Mouse (Mus musculus) midbrain, embryonic 12.5 days (tissue): ENCODE measurements around the gene Gon7. TPM values are rescaled to one million over a fixed set of nuclear protein-coding genes. Genes with fewer than 3 reads are reported as not detected.

Source experiments
- ATAC-seq: fragments of 200-750 bp; cut with Nextera tagmentation; 2 replicates; pipeline ENCODE4 v1.8.0; 2017; ENCODE audit warnings: low read depth, moderate TSS enrichment, moderate library complexity; ENCODE audit not compliant: low FRiP score
- H3K27ac ChIP-seq: fragments of 300-500 bp; sonication (generic); replicated peaks from 2 replicates; pipeline ENCODE4 v1.5.1; 2016; ENCODE audit warnings: mild to moderate bottlenecking
- H3K27me3 ChIP-seq: fragments of 300-500 bp; sonication (generic); 2 replicates; pipeline ENCODE4 v1.6.1; 2016; ENCODE audit warnings: mild to moderate bottlenecking
- H3K36me3 ChIP-seq: fragments of 300-500 bp; sonication (generic); 2 replicates; pipeline ENCODE4 v1.6.1; 2016
- H3K4me1 ChIP-seq: fragments of 300-500 bp; sonication (generic); 2 replicates; pipeline ENCODE4 v1.6.1; 2016
- H3K4me2 ChIP-seq: fragments of 300-500 bp; sonication (generic); replicated peaks from 2 replicates; pipeline ENCODE4 v1.6.1; 2016; ENCODE audit warnings: mild to moderate bottlenecking, moderate library complexity
- H3K4me3 ChIP-seq: fragments of 300-500 bp; sonication (generic); 2 replicates; pipeline ENCODE4 v1.5.1; 2016; ENCODE audit warnings: mild to moderate bottlenecking
- H3K9ac ChIP-seq: fragments of 300-500 bp; sonication (generic); replicated peaks from 2 replicates; pipeline ENCODE4 v1.6.1; 2016; ENCODE audit warnings: mild to moderate bottlenecking, moderate library complexity
- H3K9me3 ChIP-seq: fragments of 300-500 bp; sonication (generic); 2 replicates; pipeline ENCODE4 v1.6.1; 2016; ENCODE audit warnings: mild to moderate bottlenecking
- WGBS: fragments of 180-500 bp; shearing (Covaris S2); methylation state at CpG from one replicate; pipeline ENCODE4 v1.1.7; 2016; 5-methylcytosine and 5-hydroxymethylcytosine counted together
- polyA plus RNA-seq: library from polyadenylated mRNA; unstranded; fragments of >200 nt; fragmentation: Nextera tagmentation; extraction: Ambion mirVana; gene quantifications from 2 replicates; pipeline ENCODE4 v1.2.1, GENCODE M21; 2016

The Gon7 gene
- polyA plus RNA-seq, 1 experiment from 2014 or later = 46.0 TPM

DNA sequence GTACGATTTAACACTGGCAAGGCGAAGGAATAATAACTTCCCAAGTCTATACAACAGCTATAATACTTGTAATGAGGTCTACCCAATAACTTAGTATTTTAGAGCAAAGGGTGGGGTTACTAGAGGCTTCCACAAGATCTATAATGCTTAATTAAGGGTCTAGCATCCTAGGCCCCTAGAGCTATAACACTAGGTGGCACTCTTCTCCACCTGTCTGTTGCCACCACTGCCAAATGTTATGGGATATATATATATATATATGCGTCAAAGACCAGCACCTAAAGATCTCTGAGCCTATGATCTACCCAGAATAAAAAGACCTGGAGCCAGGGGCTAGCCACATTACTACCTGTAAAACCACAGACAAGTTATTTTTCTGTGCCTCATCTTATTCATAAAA lies 17.3 kb downstream of the Gon7 start:
- 64% methylated on average over 3 of the region's 3 CpGs for WGBS
- Histone ChIP-seq H3K27ac (no peak overlapping the region), H3K4me2 (no peak overlapping the region), H3K9me3 (no peaks in the 10 kb centered on the region), H3K9ac (no peak overlapping the region), H3K27me3 (no peaks in the 10 kb centered on the region), H3K4me1 (peaks cover 22% of the 10 kb centered on the region), H3K4me3 (no peak overlapping the region), H3K36me3 (peaks cover 6% of the 10 kb centered on the region; the same call in 1 of the 2 replicates)
- no peak for ATAC-seq

GRCm38 (mm10) chr12:102739096-102739495 lies 18.5 kb downstream of the Gon7 start:
- H3K9me3 ChIP-seq = no peaks in the 10 kb centered on the region
- no peaks in the 10 kb centered on the region for H3K27me3 ChIP-seq
- H3K27ac ChIP-seq = no peak overlapping the region
- no peak overlapping the region for H3K4me3 ChIP-seq
- no peak overlapping the region for H3K4me2 ChIP-seq
- peaks cover 6% of the 10 kb centered on the region; the same call in 1 of the 2 replicates for H3K36me3 ChIP-seq
- ATAC-seq = no peak
- 84% methylated on average over 5 of the region's 5 CpGs for WGBS
- no peak overlapping the region for H3K9ac ChIP-seq
- H3K4me1 ChIP-seq = peaks cover 12% of the 10 kb centered on the region

- Histone ChIP-seq H3K9ac (no peak overlapping the region), H3K27me3 (no peaks in the 10 kb centered on the region), H3K4me2 (no peak overlapping the region), H3K27ac (no peak overlapping the region), H3K4me1 (peaks cover 18% of the 10 kb centered on the region), H3K36me3 (no peaks in the 10 kb centered on the region), H3K4me3 (no peak overlapping the region), H3K9me3 (no peaks in the 10 kb centered on the region)
- WGBS = 10% methylated on average over 5 of the region's 5 CpGs
- no peak for ATAC-seq
Observed at GRCm38 (mm10) chr12:102733381-102733780, 24.2 kb downstream of the Gon7 start.

DNA sequence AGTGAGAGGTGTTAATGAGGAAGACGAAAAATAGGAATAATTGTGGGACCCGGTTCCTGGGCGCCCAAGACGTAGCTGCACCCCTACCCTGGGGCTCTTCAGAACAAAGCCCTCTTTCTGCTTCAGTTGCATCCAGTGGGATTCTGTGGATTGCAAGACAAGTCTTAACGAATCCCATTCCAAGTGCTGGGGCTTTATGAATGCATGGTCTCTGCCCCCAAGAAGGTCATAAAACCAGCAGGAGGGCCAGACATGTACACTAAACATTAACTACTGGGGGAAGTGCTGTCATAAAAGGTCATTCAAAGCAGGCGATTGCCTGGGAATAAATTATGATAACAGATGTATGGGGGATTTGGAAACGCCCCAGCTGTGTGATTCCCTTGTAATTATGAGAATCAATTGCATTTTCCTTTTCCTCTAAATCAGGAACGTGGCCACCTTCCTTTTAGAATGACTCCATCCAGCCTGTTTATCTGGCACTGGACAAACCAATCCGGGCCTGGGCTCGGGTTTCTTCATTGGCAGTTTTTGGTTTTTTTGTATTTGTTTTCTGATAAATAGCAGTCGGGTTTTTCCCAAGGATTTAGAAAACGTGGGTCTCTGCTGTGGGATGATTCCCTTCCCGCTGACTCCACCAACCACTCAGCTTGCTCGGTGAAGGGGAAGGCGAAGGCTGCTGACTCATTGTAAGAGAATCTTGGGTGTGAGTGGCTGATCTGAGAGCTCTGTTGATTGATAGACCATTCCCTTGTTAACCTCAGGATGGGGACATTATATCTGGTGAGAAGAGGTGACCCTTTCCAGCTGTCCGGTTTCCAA lies 26.6 kb downstream of the Gon7 start:
- WGBS = 36% methylated on average over 16 of the region's 16 CpGs
- peaks cover 18% of the 10 kb centered on the region for H3K4me1 ChIP-seq
- H3K27me3 ChIP-seq = no peaks in the 10 kb centered on the region
- no peaks in the 10 kb centered on the region for H3K36me3 ChIP-seq
- H3K4me2 ChIP-seq = peak overlapping the region; percentile 48
- H3K4me3 ChIP-seq = peak overlapping the region; percentile 28; the same call in 1 of the 2 replicates
- ATAC-seq = peak; percentile 61
- H3K9ac ChIP-seq = 0 out of 2 replicates have a peak overlapping the region, but pooled peaks have one; percentile 24
- no peaks in the 10 kb centered on the region for H3K9me3 ChIP-seq
- H3K27ac ChIP-seq = peak overlapping the region; percentile 89

DNA sequence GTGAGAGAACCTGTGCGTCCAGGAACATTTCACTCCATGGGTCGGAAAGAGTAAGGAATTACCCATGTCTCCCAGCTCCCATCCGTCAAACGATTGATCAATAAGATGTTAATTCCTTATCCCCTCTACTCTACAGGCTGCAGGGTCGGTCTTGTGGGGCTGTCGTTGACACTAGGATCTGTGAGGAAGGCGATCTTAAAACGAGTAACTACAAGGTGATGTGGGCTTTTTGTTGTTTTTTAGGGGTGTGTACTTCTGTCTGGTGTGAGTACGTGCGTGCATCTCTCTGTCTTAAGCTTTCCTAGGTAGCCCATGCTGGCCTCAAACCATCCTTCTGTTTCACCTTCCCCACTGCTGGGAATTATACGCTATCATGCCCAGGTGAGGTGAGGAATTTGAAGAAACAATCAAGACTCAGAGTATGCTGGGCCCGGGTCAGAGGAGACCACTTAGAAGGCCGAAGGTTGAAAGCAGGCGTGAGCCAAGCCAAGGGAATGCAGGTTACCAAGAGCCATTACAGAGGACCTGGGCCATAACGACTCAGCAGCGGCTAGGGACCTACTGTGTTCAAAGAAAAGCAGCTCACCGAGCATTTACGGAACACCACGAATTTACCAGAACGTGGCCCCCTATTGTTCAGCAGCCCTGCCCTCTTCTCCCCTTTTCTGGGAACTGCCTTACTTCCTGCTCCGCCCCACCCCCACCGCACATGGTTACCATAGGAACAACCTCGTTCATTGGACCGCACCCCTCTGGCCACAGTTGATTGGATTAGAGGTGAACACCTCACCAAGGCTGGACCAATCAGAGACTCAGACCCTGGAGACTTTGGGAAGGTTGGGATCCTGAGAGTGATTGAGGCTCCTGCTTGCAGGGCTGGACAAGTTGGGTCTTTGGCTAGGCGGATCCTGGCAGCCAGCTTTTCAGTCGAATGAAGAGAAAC lies 27.5 kb downstream of the Gon7 start:
- Histone ChIP-seq H3K9me3 (no peaks in the 10 kb centered on the region), H3K4me2 (peak overlapping the region; percentile 48), H3K4me1 (peaks cover 18% of the 10 kb centered on the region), H3K27ac (peak overlapping the region; percentile 89), H3K9ac (no peak overlapping the region), H3K4me3 (peak overlapping the region; percentile 28), H3K27me3 (no peaks in the 10 kb centered on the region), H3K36me3 (no peaks in the 10 kb centered on the region)
- peak; percentile 98 for ATAC-seq
- WGBS = 34% methylated on average over 26 of the region's 26 CpGs

DNA sequence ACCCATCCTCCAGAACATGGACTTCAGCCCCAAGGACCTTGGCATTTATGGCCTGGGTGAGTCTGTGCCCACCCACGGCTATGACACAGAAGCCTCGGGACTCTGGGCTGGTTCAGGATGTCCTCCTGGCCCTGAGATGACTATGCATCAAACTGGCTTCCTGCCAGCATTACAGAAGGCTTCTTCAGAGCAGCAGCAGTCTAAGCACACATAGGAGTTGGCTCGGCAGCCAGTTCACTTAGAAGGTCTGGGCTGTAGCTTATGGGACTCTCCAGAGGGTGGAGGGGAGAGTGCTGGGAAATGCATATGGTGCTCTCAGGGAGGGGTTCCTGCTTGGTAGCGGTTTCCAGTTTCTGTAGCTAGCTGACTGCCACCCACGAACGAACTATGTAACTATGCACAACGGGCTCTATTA lies 31.8 kb downstream of the Gon7 start:
- no peak for ATAC-seq
- Histone ChIP-seq H3K4me2 (no peak overlapping the region), H3K36me3 (no peaks in the 10 kb centered on the region), H3K4me3 (no peak overlapping the region), H3K9me3 (no peaks in the 10 kb centered on the region), H3K27ac (no peak overlapping the region), H3K4me1 (peaks cover 14% of the 10 kb centered on the region), H3K27me3 (no peaks in the 10 kb centered on the region; the same call in 1 of the 2 replicates), H3K9ac (no peak overlapping the region)
- 88% methylated on average over 7 of the region's 7 CpGs for WGBS

DNA sequence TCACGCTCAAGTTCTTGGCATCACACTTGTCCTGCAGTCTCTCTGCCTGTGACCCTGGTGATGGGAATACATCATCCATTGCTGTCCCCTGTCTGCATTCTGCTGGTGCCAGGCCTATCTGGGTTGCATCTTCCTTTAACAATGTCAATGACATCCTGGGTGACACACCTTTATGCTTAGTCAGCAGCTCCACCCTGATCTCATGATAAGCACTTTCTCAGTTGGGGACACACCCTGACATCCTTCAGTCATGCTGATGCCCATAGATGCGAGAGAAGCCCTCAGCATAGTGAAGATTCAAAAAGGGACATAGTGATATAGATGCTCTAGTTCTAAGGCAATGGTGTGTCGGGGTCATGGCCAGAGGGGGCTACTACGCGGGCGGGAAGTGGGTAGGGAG lies 32.5 kb downstream of the Gon7 start:
- no peaks in the 10 kb centered on the region; the same call in 1 of the 2 replicates for H3K27me3 ChIP-seq
- H3K27ac ChIP-seq = no peak overlapping the region
- no peaks in the 10 kb centered on the region for H3K9me3 ChIP-seq
- H3K4me3 ChIP-seq = no peak overlapping the region
- WGBS = 92% methylated on average over 6 of the region's 6 CpGs
- peaks cover 10% of the 10 kb centered on the region for H3K4me1 ChIP-seq
- no peak for ATAC-seq
- H3K9ac ChIP-seq = no peak overlapping the region
- no peaks in the 10 kb centered on the region for H3K36me3 ChIP-seq
- H3K4me2 ChIP-seq = no peak overlapping the region

GRCm38 (mm10) chr12:102723861-102724260 lies 33.7 kb downstream of the Gon7 start:
- no peaks in the 10 kb centered on the region for H3K9me3 ChIP-seq
- no peak overlapping the region for H3K4me2 ChIP-seq
- ATAC-seq = no peak
- H3K27ac ChIP-seq = no peak overlapping the region
- no peaks in the 10 kb centered on the region; the same call in 1 of the 2 replicates for H3K27me3 ChIP-seq
- no peak overlapping the region for H3K4me3 ChIP-seq
- peaks cover 7% of the 10 kb centered on the region; the same call in 1 of the 2 replicates for H3K4me1 ChIP-seq
- H3K9ac ChIP-seq = no peak overlapping the region
- 86% methylated on average over 6 of the region's 6 CpGs for WGBS
- H3K36me3 ChIP-seq = no peaks in the 10 kb centered on the region

- 63% methylated on average over 8 of the region's 8 CpGs for WGBS
- Histone ChIP-seq H3K27ac (no peak overlapping the region), H3K36me3 (no peaks in the 10 kb centered on the region), H3K9me3 (no peaks in the 10 kb centered on the region), H3K4me3 (no peak overlapping the region), H3K4me2 (no peak overlapping the region), H3K27me3 (no peaks in the 10 kb centered on the region; the same call in 1 of the 2 replicates), H3K4me1 (peaks cover 7% of the 10 kb centered on the region; the same call in 1 of the 2 replicates), H3K9ac (no peak overlapping the region)
- ATAC-seq = no peak
Observed at GRCm38 (mm10) chr12:102722966-102723365, 34.6 kb downstream of the Gon7 start.

GRCm38 (mm10) chr12:102722451-102722850 lies 35.2 kb downstream of the Gon7 start:
- no peak; the same call in 1 of the 2 replicates for ATAC-seq
- Histone ChIP-seq H3K27ac (no peak overlapping the region), H3K36me3 (no peaks in the 10 kb centered on the region), H3K9me3 (no peaks in the 10 kb centered on the region), H3K4me2 (no peak overlapping the region), H3K9ac (no peak overlapping the region), H3K27me3 (no peaks in the 10 kb centered on the region; the same call in 1 of the 2 replicates), H3K4me1 (peaks cover 7% of the 10 kb centered on the region; the same call in 1 of the 2 replicates), H3K4me3 (no peak overlapping the region)
- 61% methylated on average over 11 of the region's 11 CpGs for WGBS

DNA sequence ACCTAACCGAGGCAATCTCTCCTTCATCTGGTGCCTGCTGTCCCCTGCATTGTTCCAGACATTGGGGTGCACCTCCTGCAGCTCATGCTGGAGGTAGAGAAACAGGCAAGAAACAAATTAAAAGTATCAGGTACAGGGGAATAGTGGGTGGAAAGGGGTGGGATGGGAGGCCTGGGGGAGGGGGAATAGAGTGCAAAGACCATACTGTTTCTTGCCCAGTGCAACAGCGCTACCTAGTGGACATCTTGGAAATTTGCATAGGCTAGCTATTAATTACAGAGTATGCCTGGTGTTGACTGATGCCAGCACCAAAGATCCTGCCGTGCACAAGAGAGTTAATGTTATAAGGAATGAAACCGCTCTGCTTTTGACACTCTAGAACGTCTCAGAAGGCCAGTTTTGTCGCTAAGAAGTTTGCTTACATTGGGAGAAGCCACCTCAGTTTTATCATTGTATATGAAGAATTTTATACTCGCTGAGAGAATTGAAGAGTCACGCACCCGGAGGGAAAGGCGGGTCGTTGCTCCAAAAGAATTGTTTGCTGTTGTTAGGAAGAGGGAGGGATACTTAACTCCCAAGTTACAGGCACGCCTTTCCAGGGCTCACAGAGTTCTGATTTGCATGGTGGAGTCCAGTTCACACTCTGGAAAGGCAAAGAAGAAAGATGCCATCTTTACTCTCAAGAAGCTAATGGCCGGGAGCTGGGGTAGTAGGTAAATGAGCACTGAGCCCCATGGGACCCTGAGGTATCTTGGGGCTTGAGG lies 37.9 kb downstream of the Gon7 start:
- peak overlapping the region; percentile 28; the same call in 1 of the 2 replicates for H3K4me2 ChIP-seq

More for the DNA sequence above, 37.9 kb downstream of the Gon7 start:
- H3K27me3 ChIP-seq = no peaks in the 10 kb centered on the region; the same call in 1 of the 2 replicates
- no peak overlapping the region for H3K9ac ChIP-seq
- H3K4me3 ChIP-seq = no peak overlapping the region
- WGBS = 31% methylated on average over 13 of the region's 13 CpGs
- no peaks in the 10 kb centered on the region for H3K9me3 ChIP-seq
- H3K27ac ChIP-seq = no peak overlapping the region
- H3K36me3 ChIP-seq = no peaks in the 10 kb centered on the region
- peaks cover 7% of the 10 kb centered on the region; the same call in 1 of the 2 replicates for H3K4me1 ChIP-seq
- peak; percentile 68 for ATAC-seq
